Mouse (Mus musculus): Measurements from ENCODE around the gene Ptprh.
"Not testable (repeated sequence)": the region's sequence is repeated elsewhere in the genome, so short reads cannot be mapped to it uniquely, and the experiment has no call there.

The Ptprh gene

GRCm38 (mm10) chr7:4524212-4524922 is 79.5 kb downstream of the Ptprh start, which contains the start of gene Tnni3:
TSS of gene Tnni3 (minus strand) at chr7:4524229.
- DNase-seq (ENCODE audit: low read depth, low spot score) = not testable (repeated sequence)

GRCm38 (mm10) chr7:4523205-4524130 is 80.4 kb downstream of the Ptprh start:
- DNase-seq (ENCODE audit: low read depth, low spot score) = no peak

GRCm38 (mm10) chr7:4522292-4522691 is 81.5 kb downstream of the Ptprh start:
- DNase-seq (ENCODE audit: low read depth, low spot score) = no peak

- DNase-seq (ENCODE audit: low read depth, low spot score) = no peak
Measured at GRCm38 (mm10) chr7:4521231-4522003, 82.4 kb downstream of the Ptprh start.

DNA sequence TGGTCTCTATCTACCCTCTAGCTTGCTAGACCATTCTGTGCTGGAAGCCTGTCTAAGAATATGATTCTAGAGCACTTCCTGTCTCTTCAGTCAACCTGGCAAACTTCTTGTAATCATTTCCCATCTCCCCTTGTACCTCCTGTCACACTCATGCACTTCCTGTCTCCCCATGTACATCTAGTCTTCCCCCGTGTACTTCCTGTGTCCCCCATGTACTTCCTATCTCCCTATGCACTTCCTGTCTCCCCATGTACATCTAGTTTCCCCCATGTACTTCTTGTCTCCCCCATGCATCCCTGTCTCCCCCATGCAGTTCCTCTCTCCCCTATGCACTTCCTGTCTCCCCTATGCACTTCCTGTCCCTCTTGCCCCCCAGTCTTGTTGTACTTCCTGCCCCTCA is 85.4 kb downstream of the Ptprh start:
- no peak for DNase-seq (ENCODE audit: low read depth, low spot score)

GRCm38 (mm10) chr7:4516332-4517050 is 87.3 kb downstream of the Ptprh start, which contains the start of gene Tnnt1:
TSS of gene Tnnt1 (minus strand) at chr7:4516382.
- DNase-seq (ENCODE audit: low read depth, low spot score) = no peak

GRCm38 (mm10) chr7:4515853-4516252 is 88.0 kb downstream of the Ptprh start:
- DNase-seq (ENCODE audit: low read depth, low spot score) = no peak

DNA sequence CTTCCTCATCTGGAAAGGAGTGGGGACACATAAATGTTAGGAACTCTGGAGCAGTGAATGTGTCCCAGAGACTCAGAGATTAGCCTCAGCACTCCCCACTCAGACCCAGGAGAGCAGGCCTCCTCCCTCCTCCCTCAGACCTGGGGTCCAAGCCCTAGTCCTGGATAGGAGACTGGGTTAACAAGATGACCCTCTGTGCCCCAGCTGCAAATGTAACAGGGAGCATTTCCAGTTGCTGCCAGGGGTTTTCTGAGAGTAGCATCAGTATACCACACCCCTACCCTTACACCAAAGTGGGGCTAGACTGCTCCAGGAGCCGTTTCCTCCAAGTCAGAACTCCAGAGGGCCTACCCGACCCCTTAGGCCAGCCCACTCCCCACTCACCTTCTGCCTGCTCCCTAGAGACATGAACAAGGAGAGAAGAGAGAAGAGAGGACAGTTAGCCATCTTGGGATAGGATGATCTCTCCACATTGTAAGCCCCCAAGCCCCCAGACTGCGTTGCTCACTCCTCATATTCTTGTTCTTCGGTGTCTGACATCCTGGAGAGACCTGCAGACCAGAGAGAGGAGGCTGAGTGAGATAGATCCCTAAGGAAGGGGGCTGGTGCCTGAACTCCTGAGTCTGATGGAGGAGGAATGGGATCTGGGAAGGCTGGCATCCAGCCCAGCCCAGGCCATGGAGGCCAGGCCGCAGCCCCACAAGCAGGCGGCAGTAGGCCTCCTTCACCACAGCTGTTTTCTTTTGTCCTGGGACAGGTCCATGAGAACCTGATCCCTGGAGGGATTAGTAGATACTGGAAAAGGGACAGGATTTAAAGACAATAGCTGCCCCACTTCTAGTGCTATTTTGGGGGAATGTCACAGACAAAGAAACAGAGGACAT is 89.8 kb downstream of the Ptprh start:
- DNase-seq (ENCODE audit: low read depth, low spot score) = no peak

GRCm38 (mm10) chr7:4513236-4513635 is 90.6 kb downstream of the Ptprh start:
- no peak for DNase-seq (ENCODE audit: low read depth, low spot score)

DNA sequence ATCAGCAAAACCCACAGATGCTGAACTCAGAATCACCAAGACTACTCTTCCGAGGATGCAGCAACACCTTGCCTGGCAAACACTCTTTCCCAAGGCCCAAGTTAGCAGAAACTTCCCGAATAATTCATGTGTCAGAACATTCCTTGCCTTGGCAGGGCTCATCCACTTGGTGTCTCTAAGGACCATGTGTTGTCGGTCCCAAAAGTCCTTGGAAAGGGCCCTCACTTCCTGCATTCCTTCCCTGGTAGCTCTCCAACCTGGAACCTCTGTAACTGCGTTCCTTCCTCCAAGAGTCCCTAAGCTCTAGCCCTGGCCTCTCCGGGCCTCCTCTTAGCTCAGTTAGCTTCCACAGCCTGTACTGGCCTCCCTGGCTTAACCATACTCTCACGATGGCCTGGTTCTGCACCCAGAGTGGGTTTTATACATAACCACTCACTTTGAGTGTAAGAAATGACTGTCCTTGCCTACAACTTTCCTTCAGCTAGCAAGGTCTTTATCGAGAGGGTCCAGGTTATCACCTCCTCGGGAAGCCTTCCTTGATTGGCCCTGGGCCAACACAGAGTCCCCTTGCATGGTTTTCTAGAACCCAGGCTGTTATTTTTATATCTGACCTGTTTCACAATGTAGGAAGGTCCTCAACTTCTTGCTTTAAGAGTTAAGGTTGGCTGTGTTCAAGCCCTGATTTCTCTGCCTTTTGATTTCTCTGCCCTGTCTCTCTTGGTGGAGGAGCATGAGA is 92.2 kb downstream of the Ptprh start:
- no peak for DNase-seq (ENCODE audit: low read depth, low spot score)

DNA sequence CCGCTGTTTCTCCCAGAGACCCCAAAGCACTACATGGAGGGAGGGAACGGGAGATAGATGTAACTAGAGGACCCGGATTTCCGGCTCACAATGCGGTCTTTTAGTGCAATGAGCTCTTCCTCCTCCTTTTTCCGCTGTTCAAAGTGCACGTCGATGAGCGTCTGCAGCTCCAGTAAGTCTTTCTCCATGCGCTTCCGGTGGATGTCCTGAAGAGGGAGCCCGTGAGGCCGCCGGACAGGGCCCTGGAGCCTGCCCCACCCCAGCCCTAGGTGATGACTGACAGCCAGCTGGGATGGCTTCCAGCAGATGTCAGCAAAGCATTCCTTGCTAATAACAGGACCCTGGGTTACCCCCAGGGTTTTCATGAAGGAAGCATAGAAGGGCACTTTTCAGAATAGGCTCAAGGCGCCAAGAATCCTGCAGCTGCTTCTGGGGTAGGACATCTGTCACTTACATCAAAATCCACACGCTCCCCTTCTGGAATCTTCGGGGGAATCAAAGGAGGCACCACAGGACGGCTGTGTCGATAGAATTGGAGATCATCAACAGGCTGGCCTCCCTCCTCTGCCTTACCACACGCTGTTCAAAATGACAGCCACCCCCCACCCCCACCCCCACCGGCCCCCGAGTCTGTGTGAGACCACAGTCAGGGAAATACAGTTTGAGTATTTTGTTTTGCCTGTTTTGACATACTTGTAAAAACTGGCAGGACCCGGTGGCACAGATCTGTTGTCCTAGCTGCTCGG is 93.8 kb downstream of the Ptprh start:
- DNase-seq (ENCODE audit: low read depth, low spot score) = no peak

DNA sequence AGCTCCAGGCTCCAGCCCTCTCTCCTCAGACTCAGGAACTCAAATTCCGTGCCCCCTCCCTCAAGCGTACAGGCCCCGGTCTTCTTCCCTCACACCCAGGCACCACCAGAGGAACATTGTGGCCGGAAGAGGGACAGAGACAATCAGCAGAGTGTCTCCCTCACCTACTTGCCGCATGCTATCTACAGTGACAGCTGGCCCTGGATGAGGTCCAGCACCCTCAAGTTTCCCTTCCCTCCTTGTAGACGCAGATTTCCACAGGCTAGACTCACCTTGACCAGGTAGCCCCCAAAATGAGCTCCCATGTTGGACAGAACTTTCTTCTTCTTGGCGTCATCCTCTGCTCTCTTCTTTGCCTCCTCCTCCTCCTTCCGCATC is 95.1 kb downstream of the Ptprh start:
- no peak for DNase-seq (ENCODE audit: low read depth, low spot score)

DNA sequence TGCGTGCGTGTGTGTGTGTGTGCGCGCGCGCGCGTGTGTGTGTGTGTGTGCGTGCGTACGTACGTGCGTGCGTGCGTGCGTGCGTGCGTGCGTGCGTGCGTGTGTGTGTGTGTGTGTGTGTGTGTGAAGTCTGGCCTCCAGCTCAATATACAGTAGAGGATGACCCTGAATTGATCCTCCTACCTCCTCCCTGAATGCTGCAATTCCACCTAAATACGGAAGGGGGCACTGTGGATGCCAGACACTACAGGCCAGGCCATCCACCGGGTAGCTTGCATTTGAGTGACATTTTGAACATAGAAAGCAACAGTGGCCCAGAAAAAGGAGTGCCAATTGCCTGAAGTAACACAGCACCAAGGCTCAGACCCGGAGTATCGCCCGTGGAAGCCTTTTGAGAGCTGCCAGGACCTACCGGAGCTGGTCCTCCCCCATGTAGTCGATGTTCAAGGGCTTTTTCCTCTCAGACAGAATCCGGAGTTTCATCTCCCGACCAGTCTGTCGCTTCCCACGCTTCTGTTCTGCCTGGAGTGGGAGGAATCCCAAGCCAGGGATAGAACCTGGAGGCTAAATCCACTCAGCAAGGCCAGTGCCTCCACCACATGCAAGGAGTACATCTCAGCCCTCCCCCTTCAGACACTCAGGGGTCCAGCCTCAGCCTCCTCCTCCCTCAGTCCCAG is 95.6 kb downstream of the Ptprh start:
- no peak for DNase-seq (ENCODE audit: low read depth, low spot score)

DNA sequence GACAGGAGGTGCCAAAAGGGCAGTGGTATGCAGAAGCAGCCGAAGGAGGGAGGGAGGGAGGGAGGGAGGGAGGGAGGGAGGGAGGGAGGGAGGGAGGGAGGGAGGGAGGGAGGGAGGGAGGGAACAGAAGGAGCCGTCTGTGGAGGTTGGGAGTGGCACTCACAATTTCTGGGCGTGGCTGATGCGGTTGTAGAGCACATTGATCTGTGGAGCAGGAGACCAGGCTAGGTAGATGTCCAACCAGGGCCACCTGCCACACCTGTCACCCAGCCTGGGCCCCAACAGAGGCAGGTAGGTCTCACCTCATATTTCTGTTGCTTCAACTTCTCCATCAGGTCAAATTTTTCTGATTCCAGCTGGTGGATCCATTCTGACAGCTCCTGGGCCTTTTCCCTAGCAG is 96.6 kb downstream of the Ptprh start:
- DNase-seq (ENCODE audit: low read depth, low spot score) = no peak

GRCm38 (mm10) chr7:4504646-4505435 is 99.0 kb downstream of the Ptprh start:
- DNase-seq (ENCODE audit: low read depth, low spot score) = no peak

GRCm38 (mm10) chr7:4503858-4504257 is 100.0 kb downstream of the Ptprh start:
- no peak for DNase-seq (ENCODE audit: low read depth, low spot score)

GRCm38 (mm10) chr7:4503100-4503499 is 100.7 kb downstream of the Ptprh start:
- DNase-seq (ENCODE audit: low read depth, low spot score) = no peak
